16 mouse cellular contexts compared by ENCODE assay signal in genomic region chrX:140255790-140256189, GRCm38 (mm10).
DNase-seq lines count a peak whose midpoint lies in the region; ATAC-seq and TF ChIP-seq lines count a peak whose summit lies in the region.
"Had no signal": no experiment of that assay in that cellular context is flagged by ENCODE, and none has a peak within 500 bp of the region (broad histone marks: within the 10 kb centered on the region; RNA-seq: fewer than 3 reads in every experiment).

No protein-coding gene starts in this region.

- in situ Hi-C loops in CH12.LX (cut with MboI; ENCODE audit: low pct_ligation_motif_present, low pct_unique_long_range_greater_than_20kb, low sequenced_read_pairs), result no loop called here

- intact Hi-C loops in gastrocnemius, adult 2 months (cut with DNase I), result no loop called here
- intact Hi-C loops in gastrocnemius, postnatal 14 days (cut with DNase I; ENCODE audit: low total_unique reads), result no loop called here

- H3K27ac ChIP-seq in gastrocnemius, adult 2 months, result no peak overlapping the region
- no peak overlapping the region for H3K27ac ChIP-seq in liver, adult 2 months (replicated peaks; ENCODE audit: insufficient read depth, low read depth, low read length)
- H3K27ac ChIP-seq in liver, embryonic 11.5 days (ENCODE audit: low read depth, low read length), result no peak overlapping the region
- H3K27ac ChIP-seq in CH12.LX (ENCODE audit: insufficient read depth, low read depth), result no peak overlapping the region
- H3K27ac ChIP-seq: hindbrain, embryonic 12.5 days; limb, embryonic 12.5 days; midbrain, embryonic 15.5 days had no signal

- H3K9ac ChIP-seq in liver, adult 2 months (ENCODE audit: low read depth, low read length), result no peak overlapping the region
- H3K9ac ChIP-seq in liver, embryonic 11.5 days (ENCODE audit: low read depth, low read length), result no peak overlapping the region
- no peak overlapping the region for H3K9ac ChIP-seq in CH12.LX (ENCODE audit: insufficient read depth, low read depth)
- H3K9ac ChIP-seq: hindbrain, embryonic 12.5 days; limb, embryonic 12.5 days; midbrain, embryonic 15.5 days had no signal

- TF ChIP-seq EP300 in CH12.LX (IDR thresholded peaks at IDR 0.05; ENCODE audit: low read length), result no peak

- 78% methylated on average over 4 of the region's 4 CpGs for WGBS in liver, adult 2 months
- 78% methylated on average over 4 of the region's 4 CpGs for WGBS in liver, embryonic 11.5 days

- TF ChIP-seq RAD21 in CH12.LX (IDR thresholded peaks at IDR 0.05; ENCODE audit: low read depth, low read length), result peak; percentile 38

- dilution Hi-C loops in CH12.LX (cut with MboI; ENCODE audit: extremely low pct_ligation_motif_present, extremely low pct_unique_long_range_greater_than_20kb, low sequenced_read_pairs), result no loop called here

- H3K4me3 ChIP-seq in gastrocnemius, adult 2 months, result no peak overlapping the region
- no peak overlapping the region for H3K4me3 ChIP-seq in liver, adult 2 months (ENCODE audit: insufficient read depth, low read depth, low read length)
- H3K4me3 ChIP-seq in liver, embryonic 11.5 days (ENCODE audit: low read depth, low read length), result no peak overlapping the region
- H3K4me3 ChIP-seq in CH12.LX (replicated peaks in 1 of 3; ENCODE audit: low read depth in 2 of 3, low read length in 2 of 3, poor library complexity in 1 of 3), result no peak overlapping the region
- H3K4me3 ChIP-seq: hindbrain, embryonic 12.5 days; limb, embryonic 12.5 days; midbrain, embryonic 15.5 days had no signal

- H3K79me2 ChIP-seq in liver, adult 2 months (ENCODE audit: control insufficient read depth, insufficient read depth, low read length), result no peaks in the 10 kb centered on the region
- H3K79me2 ChIP-seq in CH12.LX (replicated peaks; ENCODE audit: control insufficient read depth, extremely low read depth, insufficient read depth, poor library complexity, severe bottlenecking), result no peaks in the 10 kb centered on the region

- no peaks in the 10 kb centered on the region for H3K4me1 ChIP-seq in liver, adult 2 months (ENCODE audit: control insufficient read depth, insufficient read depth, low read length)
- H3K4me1 ChIP-seq in liver, embryonic 11.5 days (replicated peaks; ENCODE audit: control insufficient read depth, insufficient read depth, low read length), result no peaks in the 10 kb centered on the region
- no peaks in the 10 kb centered on the region for H3K4me1 ChIP-seq in CH12.LX (ENCODE audit: control insufficient read depth in 1 of 2, insufficient read depth in 2 of 2)
- H3K4me1 ChIP-seq: hindbrain, embryonic 12.5 days; limb, embryonic 12.5 days; midbrain, embryonic 15.5 days had no signal

- no peaks in the 10 kb centered on the region for H3K36me3 ChIP-seq in liver, adult 2 months (ENCODE audit: control insufficient read depth, insufficient read depth, low read length)
- H3K36me3 ChIP-seq in liver, embryonic 11.5 days (ENCODE audit: control insufficient read depth, insufficient read depth, low read length), result no peaks in the 10 kb centered on the region
- H3K36me3 ChIP-seq in CH12.LX (replicated peaks in 1 of 2; ENCODE audit: control insufficient read depth in 1 of 2, insufficient read depth in 1 of 2, low read length in 1 of 2), result no peaks in the 10 kb centered on the region
- H3K36me3 ChIP-seq: hindbrain, embryonic 12.5 days; limb, embryonic 12.5 days; midbrain, embryonic 15.5 days had no signal

- H3K27me3 ChIP-seq in liver, adult 2 months (ENCODE audit: control insufficient read depth, insufficient read depth, low read length), result no peaks in the 10 kb centered on the region
- peaks cover 3% of the 10 kb centered on the region for H3K27me3 ChIP-seq in liver, embryonic 11.5 days (replicated peaks; ENCODE audit: control insufficient read depth, insufficient read depth, low read length)
- no peaks in the 10 kb centered on the region for H3K27me3 ChIP-seq in CH12.LX (replicated peaks)
- H3K27me3 ChIP-seq: midbrain, embryonic 15.5 days had no signal

- no peaks in the 10 kb centered on the region for H3K9me3 ChIP-seq in liver, embryonic 11.5 days (ENCODE audit: control insufficient read depth, low read length)
- no peaks in the 10 kb centered on the region for H3K9me3 ChIP-seq in CH12.LX (replicated peaks; ENCODE audit: low read length)
- H3K9me3 ChIP-seq: hindbrain, embryonic 12.5 days; limb, embryonic 12.5 days; midbrain, embryonic 15.5 days had no signal

- no peak for TF ChIP-seq POLR2A in liver, adult 2 months (IDR thresholded peaks at IDR 0.05; ENCODE audit: extremely low read depth, insufficient read depth, low read length)
- TF ChIP-seq POLR2A in CH12.LX (IDR thresholded peaks at IDR 0.05; ENCODE audit: low read depth, low read length), result no peak

- DNase-seq in gastrocnemius, adult 2 months, result no peak
- no peak for DNase-seq in gastrocnemius, postnatal 14 days
- peak; percentile 5 for DNase-seq in liver, adult 2 months (ENCODE audit: extremely low read depth, low read depth, low spot score)
- no peak for DNase-seq in liver, embryonic 11.5 days (ENCODE audit: low spot score)
- peak; percentile 11 for DNase-seq in CH12.LX (ENCODE audit: extremely low read depth)
- peak; percentile 22 for DNase-seq in ZHBTc4 (ENCODE audit: low read depth, low spot score)
- no peak for DNase-seq in adipocyte (ENCODE audit: low spot score)
- DNase-seq: adrenal gland, postnatal 10 days; cerebellum, adult 9-11 months; kidney, adult 18-20 months; lung, adult 2 months; right cerebral cortex, postnatal 14 days had no signal

- peak; percentile 18; the same call in 1 of the 2 replicates for TF ChIP-seq CTCF in gastrocnemius, adult 2 months (IDR thresholded peaks at IDR 0.05)
- TF ChIP-seq CTCF in liver, adult 2 months (IDR thresholded peaks at IDR 0.05; ENCODE audit: low read depth, low read length), result peak; percentile 3; the same call in 1 of the 2 replicates
- peak; percentile 19 to 53; a peak in 2 of 4 replicates for TF ChIP-seq CTCF in CH12.LX (conservative IDR thresholded peaks at IDR 0.05 in 1 of 2, IDR thresholded peaks at IDR 0.05 in 1 of 2; ENCODE audit: low read depth in 2 of 2, low read length in 2 of 2)

- no peak overlapping the region for H3K4me2 ChIP-seq in liver, embryonic 11.5 days
- H3K4me2 ChIP-seq in CH12.LX (ENCODE audit: insufficient read depth, low read depth, poor library complexity, severe bottlenecking), result no peak overlapping the region
- H3K4me2 ChIP-seq: hindbrain, embryonic 12.5 days; limb, embryonic 12.5 days; midbrain, embryonic 15.5 days had no signal

- ATAC-seq in liver, embryonic 11.5 days (replicated peaks; ENCODE audit: low FRiP score), result no peak
- ATAC-seq in activated CD4-positive, CD25-positive, alpha-beta regulatory T cell, adult 4 months, result no peak
- ATAC-seq: midbrain, embryonic 15.5 days had no signal

TF ChIP-seq in CH12.LX, 34 proteins besides CTCF, POLR2A, EP300 and RAD21:
- TF ChIP-seq ELF1 (IDR thresholded peaks at IDR 0.05; ENCODE audit: low read depth, low read length) (no peak), SMC3 (IDR thresholded peaks at IDR 0.05; ENCODE audit: low read depth, low read length) (peak; percentile 42), TBP (conservative IDR thresholded peaks at IDR 0.05; ENCODE audit: low read depth, low read length) (no peak)

Comparison
In these comparisons a context has a peak if more than half of its experiments do, and no peak if none do; other contexts are left out.
1. DNase-seq: peak in liver, adult 2 months (single experiment), CH12.LX (single experiment) and ZHBTc4 (single experiment); none in gastrocnemius, adult 2 months (single experiment), gastrocnemius, postnatal 14 days (single experiment), liver, embryonic 11.5 days (single experiment) and adipocyte (single experiment).
2. Peak in every context shown above with its lines, with median percentiles within 50 percentile points of each other: CTCF ChIP-seq.